Comparison of ENCODE assay signal across 8 mouse cellular contexts in the genomic region with DNA sequence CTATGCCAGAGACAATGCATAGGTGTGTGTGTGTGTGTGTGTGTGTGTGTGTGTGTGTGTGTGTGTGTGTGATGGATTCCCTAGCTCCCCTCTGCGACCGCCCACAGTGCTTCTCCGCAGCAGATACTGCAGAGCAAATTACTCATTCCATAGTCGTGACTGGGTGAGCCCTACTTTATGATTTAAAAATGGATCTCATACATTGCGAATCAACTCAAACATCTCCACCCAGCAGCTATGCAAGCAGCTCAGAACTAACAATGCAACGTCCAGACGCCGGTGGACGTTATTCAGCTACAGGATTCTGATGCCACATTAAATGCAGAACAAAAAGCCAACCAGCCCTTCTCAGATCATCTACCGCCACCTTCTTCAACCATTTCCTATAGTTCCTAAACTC. TPM values are rescaled to one million over a fixed set of nuclear protein-coding genes. Genes with fewer than 3 reads are reported as not detected.
A peak's percentile ranks its signal among the peaks of the same experiment; 100 is the strongest.
DNase-seq lines count a peak whose midpoint lies in the region; ATAC-seq and TF ChIP-seq lines count a peak whose summit lies in the region.

No protein-coding gene starts in this region.

- H3K27me3 ChIP-seq in forebrain, embryonic 15.5 days = no peaks in the 10 kb centered on the region

- under 1% methylated on average over 10 of the region's 10 CpGs for WGBS in forebrain, embryonic 15.5 days

- peak; percentile 20 for ATAC-seq in forebrain, embryonic 15.5 days (replicated peaks)

- H3K9ac ChIP-seq in forebrain, embryonic 15.5 days (replicated peaks) = peak overlapping the region; percentile 73

- peak; percentile 19 for DNase-seq in kidney, adult 9 months
- DNase-seq in kidney, postnatal 25 days = no peak
- peak; percentile 28 for DNase-seq in adrenal gland, postnatal 25 days
- peak; percentile 25 to 41 for DNase-seq in layer of hippocampus, adult 2 months (ENCODE audit: low spot score in 2 of 2)
- peak; percentile 27 to 33 for DNase-seq in lung, postnatal 4 days
- peak; percentile 10 to 27 for DNase-seq in spleen, postnatal 36 days (ENCODE audit: low spot score in 2 of 2)
- DNase-seq in yolk sac, embryonic 10.5 days (ENCODE audit: low spot score) = no peak

- no peak for TF ChIP-seq CTCF in layer of hippocampus, adult 2 months (conservative IDR thresholded peaks at IDR 0.05)

- no peaks in the 10 kb centered on the region for H3K9me3 ChIP-seq in forebrain, embryonic 15.5 days

- peak overlapping the region; percentile 81 for H3K27ac ChIP-seq in forebrain, embryonic 15.5 days (replicated peaks)
- peak overlapping the region; percentile 95 for H3K27ac ChIP-seq in layer of hippocampus, adult 2 months

- H3K4me2 ChIP-seq in forebrain, embryonic 15.5 days (replicated peaks) = peak overlapping the region; percentile 68

- H3K36me3 ChIP-seq in forebrain, embryonic 15.5 days = peaks cover 8% of the 10 kb centered on the region; the same call in 1 of the 2 replicates

- H3K4me1 ChIP-seq in forebrain, embryonic 15.5 days = peaks cover 24% of the 10 kb centered on the region

- H3K4me3 ChIP-seq in forebrain, embryonic 15.5 days = peak overlapping the region; percentile 82
- H3K4me3 ChIP-seq in layer of hippocampus, adult 2 months = peak overlapping the region; percentile 81

RNA-seq across cellular contexts. Expression of a gene that starts 0.5 kb away (rescaled TPM):
- 162 and 212 TPM in 2 replicates for total RNA-seq in adrenal gland, postnatal 25 days (2021)
- 79.6 and 88.7 TPM in 2 replicates for polyA plus RNA-seq in forebrain, embryonic 15.5 days (2015; fragmentation: Nextera tagmentation; extraction: Ambion mirVana)
- total RNA-seq in layer of hippocampus, adult 2 months (2021) = 10 to 100 TPM; 32.2 to 39.6 TPM

Comparison
In these comparisons a context has a peak if more than half of its experiments do, and no peak if none do; other contexts are left out.
1. DNase-seq: peak in kidney, adult 9 months (single experiment), adrenal gland, postnatal 25 days (single experiment), layer of hippocampus, adult 2 months (2 of 2), lung, postnatal 4 days (2 of 2) and spleen, postnatal 36 days (2 of 2); none in kidney, postnatal 25 days (0 of 2) and yolk sac, embryonic 10.5 days (single experiment).